Mouse (Mus musculus) c-Kit-positive CD71-negative TER-119-negative erythroid progenitor cells, embryonic 14.5 days (primary cell): Measurements from ENCODE around the gene Dbndd2.

ENCODE experiments used
- DNase-seq: peaks from one replicate; pipeline ENCODE4 v3.0.0-alpha.2; 2013; ENCODE audit warnings: low read depth

The Dbndd2 gene

DNA sequence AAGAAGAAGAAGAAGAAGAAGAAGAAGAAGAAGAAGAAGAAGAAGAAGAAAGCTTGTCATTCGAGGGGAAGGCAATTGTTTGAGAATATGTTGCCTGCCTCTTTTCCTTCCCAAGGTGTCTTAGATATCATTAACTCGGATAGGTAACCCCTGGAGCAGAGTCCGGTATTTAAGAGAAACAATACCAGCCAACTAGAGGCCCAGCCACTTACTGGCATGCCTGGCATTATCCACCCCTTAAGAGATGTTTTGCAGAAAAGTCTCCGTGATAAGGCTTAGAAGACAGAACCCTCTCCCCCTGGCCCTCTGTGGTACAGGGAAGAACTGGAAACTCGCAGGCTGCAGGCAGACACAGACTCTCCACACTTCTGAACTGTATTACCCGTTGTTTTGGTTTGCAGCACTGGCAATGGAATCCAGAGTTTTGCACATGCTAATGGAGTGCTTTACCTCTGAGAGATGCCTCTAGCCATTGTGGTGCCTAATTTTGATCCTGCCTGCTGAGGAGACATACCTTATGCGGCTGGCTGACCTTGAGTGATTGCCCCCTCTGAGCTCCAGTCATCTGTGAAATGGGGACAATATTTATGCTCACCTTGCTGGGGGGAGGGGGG, 31.9 kb upstream of the Dbndd2 start:
- DNase-seq, result no peak

DNA sequence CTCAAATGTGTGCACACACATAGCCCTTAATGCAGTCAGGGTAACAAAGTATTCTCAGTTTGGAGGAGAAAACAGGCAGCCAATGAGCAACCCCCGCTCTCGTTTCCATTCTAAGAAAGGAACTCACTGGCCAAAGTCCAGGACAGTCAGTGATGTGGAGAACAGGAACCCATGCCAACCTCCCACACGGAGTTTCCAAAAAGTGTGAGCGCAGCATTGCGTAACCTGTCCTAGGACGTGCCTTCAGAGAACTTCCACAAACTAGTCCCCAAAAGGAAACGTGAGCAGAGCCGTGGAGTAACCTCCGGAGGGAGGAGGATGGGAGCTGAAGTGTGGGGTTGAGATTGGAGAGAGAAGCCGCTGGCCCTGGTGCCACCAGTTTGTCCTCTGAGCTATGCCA, 31.1 kb upstream of the Dbndd2 start:
- DNase-seq, result no peak

DNA sequence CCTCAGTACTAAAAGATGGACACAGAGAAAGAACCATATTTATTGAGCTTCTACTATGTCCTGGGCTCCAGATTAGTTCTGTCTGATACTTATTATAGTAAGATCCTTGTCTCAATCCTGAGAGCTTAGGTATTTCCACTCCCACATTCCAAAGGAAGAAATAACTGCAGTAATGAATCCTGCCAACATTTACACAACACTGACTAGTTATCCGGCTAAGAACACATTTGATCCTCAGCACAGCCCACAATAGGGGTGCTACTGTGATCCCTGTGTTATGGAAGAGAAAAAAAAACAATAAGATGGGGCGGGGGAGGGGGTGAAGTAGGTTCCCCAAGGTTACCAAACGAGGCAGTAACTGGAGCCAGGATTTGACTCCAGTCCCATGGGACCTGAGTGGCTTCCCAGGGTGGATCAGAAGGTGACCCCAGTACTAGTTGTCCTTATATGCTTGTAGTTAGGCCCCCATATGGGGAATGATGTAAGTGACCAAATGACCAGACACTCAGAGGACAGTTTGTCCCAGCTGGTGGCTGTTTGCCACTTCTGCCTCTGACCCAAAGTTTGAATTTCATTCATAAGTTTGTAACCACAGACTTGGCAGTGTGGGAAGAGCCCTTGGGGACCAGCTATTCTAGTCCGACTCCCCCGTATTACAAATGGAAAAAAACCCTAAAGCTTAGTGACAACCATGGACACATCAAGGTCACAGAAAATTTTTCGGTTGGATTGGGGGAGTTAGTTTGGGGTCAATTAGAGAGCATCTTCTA, 30.3 kb upstream of the Dbndd2 start:
- no peak for DNase-seq

DNA sequence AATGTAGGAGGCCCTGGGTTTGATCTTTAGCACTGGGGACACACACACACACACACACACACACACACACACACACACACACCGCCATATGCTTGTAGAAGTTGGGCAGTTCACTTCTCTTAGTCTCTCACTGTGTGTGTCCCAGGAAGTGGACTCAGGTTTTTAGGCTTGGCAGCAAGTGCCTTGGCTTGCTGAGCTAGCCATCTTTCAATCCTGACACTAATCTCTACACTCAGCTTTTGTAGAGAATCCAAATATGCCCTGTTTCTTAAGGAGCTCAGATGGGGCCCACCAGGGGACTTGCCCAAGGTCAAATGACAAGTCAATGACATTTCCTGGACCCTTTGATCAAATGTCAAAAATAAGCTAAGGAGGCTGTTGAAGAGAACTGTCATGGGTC, 29.5 kb upstream of the Dbndd2 start:
- no peak for DNase-seq

DNA sequence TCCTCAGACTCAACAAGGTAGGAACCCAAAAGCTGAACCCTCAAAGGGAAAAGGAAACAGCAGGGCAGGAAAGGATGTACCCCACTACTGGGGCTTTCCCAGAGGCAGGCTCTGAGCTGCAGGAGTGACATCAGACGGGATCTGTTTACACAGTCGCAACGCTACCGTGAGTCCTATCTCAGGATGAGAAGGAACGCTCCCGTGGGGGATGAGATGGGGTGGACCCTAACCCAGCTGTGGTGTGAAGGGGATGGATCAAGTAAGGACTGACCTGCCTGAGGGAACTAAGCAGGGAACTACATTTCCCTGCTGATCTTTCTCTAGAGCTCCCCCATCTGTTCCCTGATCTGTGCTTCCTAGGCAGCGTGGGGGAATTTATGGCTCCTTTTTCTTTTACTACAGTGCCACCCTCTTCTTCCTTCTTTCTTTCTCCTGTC, 29.0 kb upstream of the Dbndd2 start, which contains the start of gene Sys1:
Gene Sys1 (plus strand): TSS at position 101 of the 437 bp plus-strand sequence.
- DNase-seq, result no peak

DNA sequence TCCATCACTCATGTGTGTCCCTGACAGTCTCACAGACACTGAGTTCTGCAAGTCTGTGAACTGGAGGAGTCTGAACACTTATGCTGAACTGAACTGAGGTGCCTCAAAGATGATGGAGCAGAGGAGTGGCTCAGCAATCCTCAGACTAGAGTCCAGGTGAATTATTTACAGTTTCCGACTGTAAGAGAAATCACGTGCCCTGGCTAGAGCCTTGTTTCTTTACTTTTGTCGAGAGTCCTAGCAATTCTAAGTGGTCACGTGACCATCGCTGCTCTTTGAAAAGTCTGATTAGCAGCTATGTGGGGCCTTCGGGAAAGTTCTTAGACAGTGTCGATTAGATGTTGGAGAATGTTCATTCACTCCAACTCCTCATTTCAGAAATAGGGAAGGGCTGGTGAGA, 28.0 kb upstream of the Dbndd2 start:
- no peak for DNase-seq

DNA sequence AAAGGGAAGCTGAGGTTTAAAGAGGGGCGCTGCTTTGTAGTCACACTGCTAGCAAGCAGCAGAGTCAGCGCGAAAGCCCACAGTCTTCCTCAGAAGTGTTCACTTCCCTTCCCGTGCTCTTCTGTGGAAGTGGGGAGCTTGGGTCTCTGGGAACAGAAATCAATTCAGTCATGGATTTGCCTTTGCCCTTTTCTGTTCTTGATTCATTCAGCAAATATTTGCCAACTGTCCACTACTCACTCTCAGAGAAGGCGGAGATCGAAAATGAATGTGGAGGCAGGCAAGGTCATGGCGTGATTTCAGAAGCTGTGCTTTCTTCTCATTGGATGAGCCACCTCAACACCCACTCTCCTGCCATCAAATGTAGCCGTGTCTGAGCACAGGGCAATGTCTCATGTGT, 27.4 kb upstream of the Dbndd2 start:
- no peak for DNase-seq

DNA sequence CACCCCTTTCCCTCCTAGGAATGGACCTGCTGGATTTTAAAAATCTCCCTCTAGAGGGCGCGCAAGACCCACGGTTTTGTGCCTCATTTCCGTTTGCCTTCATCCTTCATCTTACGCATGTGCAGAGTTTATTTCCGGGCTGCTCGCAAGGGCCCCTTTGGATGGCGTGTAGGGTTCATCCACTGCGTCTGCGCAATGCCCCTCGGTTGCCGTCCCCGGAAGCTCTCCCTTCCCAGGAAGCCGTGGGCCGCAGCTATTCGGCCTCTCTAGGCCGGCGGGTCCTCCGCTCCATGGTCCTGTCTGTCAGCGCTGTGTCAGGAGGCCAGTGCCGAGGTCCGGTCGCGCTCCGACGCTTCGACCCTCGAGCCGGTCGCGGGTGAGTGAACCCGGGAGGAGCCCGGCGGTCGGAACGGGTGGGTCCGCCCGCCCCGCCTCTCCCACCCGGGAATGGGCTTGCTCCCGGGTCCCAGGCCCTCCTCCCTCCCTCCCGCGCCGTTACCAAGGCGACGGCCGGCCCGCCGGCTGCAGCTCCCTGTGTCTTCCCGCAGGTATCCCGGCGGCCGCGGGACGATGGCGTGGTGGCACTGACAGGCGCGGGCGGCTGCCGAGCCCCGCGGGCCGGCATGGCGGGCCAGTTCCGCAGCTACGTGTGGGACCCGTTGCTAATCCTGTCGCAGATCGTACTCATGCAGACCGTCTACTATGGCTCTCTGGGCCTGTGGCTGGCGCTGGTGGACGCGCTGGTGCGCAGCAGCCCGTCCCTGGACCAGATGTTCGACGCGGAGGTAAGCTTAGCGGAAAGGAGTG, 25.0 kb upstream of the Dbndd2 start, which contains the start of gene Gm20458:
Gene Gm20458 (plus strand): TSS at position 223 of the 807 bp plus-strand sequence.
- peak; percentile 96 for DNase-seq

DNA sequence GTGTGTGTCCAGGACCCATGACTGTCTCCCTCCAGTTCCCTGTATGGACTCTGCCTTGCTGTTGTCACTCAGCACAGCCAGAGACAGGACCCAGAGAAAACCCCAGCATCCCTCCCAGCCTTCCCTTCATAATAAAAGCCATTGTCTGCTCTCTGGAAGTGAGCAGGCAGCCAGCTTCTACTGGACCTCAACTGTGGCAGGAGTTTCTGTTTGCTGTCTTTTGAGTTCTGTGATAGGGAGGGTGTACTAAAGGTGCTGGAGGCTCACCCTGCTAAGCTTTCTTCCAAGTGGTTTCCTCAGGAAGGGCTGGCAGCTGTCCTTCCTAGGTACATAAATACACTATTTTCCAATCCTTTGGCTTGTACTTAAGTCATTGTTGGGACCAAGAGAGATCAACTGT, 20.7 kb upstream of the Dbndd2 start:
- DNase-seq, result no peak

DNA sequence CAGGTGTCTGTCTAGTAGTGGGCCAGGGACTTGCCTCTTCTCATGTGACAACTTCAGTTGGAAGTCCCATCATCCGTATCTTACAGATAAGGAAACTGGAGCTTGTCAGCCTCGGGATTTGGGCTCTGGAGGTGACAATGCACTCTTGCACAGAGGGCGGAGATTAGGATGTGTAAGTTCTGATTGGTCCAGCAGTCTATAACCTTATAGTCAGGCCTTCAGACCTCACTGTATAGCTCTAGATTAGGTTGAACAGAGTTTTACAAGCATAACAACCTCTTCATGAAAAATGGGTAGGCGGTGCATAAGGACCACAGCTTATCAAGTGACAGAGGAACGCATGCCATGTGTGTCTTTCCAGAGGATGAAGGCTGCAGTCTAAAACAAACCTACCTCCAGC, 19.1 kb upstream of the Dbndd2 start:
- DNase-seq, result no peak

DNA sequence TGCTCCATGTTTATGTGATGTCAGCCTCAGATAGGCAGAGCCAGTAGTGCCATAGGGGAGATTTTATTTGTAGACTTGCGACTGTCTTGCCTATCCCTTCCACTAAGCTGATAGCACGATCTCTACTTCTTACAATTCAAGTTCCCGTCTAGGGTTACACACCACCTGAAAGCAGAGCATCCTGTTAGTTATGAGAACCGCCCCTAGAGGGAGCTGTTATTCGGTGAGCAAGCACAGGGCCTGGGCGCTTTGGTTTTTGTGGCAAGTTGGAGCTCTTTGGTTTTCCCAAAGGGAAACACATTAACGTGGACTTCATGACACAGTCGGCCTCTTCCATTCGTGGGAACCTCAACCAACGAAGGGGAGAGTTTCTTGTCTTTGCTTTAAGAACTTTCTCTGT, 15.7 kb upstream of the Dbndd2 start:
- peak; percentile 60 for DNase-seq

DNA sequence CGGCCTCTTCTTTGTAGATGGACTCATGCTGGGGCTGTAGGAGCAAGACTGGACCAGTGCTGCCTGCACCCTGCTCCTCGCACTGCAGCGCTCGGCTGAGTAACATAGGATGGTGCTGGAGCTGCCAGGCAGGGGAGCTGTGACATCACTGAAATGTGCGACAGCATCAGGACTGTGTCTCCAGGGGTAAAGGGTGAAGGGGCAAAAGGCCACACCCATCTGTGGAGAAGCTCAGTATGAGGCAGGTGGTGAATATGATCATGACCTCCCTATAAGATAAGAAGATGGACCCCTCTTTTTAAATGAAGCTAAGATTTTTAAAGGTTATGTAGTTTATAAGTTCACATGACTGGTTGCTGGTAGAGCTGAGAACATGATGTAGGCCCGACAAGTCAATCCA, 12.3 kb upstream of the Dbndd2 start, which contains the start of gene Trp53tg5:
Gene Trp53tg5 (minus strand): TSS at position 101 of the 400 bp plus-strand sequence.
- no peak for DNase-seq

DNA sequence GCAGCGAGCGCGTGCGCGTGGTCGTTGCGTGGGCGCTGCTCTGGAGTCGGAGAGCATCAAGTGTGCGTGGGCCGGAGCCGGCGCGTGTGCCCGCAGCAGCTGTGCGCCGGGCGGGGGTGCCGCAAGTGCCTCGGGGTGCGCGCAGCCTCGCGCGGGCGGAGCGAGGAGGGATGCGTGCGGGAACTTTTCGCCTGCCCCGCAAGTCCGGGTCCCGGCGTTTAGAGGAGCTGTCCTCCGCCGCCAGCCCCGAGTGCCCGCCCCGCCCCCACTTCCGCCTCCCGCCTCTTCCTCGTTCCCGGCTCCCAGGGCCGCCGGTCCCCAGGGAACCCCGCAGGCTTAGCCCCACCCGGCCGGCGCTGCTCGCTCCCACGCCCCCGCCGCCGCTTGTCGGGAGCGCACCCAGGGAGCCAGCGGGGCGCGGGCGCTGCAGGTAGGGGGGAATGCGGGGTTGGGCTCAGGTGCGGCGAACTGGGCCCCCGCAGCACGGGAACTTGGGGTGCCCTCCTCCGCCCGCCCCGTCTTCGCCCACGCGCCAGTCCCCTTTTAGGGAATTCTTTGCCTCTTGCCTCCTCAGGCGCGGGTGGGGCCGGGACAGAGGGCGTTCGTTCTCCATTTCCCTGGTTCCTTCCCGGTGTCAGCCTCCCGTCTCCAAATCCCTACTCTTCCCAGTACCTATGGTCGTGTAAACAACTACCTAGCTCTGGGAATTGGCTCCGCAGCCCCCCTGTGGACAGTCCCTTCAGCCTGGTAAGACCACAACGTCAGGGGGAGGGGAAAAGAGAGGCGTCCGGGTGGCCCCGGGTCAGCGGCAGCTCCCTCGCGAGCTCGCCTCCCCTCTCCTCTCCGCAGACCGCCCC, 580 bp downstream of the Dbndd2 start:
- no peak for DNase-seq

DNA sequence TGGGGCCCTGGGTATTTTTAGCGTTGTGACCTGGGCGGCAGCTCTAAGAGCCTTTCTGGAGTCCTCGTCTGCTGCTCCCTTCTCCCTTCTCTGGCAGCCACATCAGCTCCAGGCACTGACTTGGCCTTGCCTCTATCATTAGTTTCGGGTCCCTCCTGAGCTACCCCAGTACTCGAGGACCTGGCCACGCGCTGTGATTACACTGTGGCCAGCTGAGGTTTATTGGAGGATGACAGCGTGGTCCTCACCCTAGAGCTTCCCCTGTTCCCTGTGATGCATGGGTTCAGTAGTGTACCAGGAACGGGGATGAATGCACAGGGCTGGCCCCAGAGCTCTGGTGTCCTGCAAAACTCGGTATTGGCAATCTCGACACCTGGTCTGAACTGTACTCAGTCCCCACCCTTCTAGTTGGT, 1.2 kb downstream of the Dbndd2 start:
- DNase-seq, result no peak

DNA sequence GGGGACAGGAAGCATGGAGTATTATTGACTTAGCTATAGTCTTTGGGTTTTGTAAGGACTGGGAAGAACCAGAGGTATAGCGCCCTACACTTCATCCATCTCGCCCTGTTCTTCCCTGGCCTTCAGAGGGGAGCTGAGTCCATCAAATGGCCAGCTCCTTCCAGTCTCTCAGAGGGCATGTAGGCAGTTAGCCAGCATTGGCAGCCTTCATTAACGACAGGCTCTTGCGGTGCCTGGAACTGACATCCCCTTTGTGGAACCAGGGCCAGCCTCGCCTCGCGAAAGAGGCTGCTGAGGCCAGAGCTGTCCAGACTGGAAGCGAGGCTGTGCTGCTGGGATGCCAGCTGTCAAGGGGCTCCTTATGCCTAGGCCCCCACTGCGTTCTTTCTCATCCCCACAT, 1.9 kb downstream of the Dbndd2 start:
- no peak for DNase-seq

DNA sequence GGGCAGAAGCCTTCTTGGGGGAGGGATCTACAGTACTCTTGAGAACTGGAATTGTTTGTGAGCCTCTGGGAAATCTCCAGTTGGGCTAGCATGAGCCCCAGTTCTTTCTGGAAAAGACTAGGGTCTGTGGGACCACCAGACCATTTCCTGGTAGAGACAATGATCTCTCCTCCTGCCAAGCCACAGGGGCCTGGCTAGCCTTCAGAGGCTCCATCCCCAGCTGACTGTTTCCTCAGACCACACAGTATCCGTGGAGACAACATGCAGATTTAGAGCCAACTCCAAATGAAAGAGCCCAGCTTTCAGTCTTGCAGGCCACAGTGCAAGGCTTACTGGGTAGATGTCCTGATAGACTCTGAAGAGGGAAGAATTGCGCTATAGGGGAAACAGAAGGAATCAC, 8.2 kb downstream of the Dbndd2 start:
- DNase-seq, result no peak

DNA sequence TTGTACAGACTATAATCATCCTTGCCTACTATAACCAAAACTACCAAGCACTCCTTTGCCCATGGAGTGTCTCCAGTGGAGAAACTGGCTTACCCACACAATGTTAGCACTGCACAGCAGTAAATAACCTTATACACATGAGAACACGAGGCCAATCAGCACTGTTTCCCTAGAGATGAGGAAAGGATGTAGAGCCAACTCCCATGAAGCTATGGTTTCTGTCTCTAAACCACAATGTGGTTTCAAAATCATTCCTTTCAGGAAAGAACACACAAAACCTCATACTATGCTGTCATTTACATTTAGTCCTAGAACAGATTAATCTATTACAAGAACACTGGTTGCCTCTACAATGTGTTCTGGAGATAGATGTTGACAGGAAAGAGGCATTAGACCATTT, 10.4 kb downstream of the Dbndd2 start:
- DNase-seq, result no peak

DNA sequence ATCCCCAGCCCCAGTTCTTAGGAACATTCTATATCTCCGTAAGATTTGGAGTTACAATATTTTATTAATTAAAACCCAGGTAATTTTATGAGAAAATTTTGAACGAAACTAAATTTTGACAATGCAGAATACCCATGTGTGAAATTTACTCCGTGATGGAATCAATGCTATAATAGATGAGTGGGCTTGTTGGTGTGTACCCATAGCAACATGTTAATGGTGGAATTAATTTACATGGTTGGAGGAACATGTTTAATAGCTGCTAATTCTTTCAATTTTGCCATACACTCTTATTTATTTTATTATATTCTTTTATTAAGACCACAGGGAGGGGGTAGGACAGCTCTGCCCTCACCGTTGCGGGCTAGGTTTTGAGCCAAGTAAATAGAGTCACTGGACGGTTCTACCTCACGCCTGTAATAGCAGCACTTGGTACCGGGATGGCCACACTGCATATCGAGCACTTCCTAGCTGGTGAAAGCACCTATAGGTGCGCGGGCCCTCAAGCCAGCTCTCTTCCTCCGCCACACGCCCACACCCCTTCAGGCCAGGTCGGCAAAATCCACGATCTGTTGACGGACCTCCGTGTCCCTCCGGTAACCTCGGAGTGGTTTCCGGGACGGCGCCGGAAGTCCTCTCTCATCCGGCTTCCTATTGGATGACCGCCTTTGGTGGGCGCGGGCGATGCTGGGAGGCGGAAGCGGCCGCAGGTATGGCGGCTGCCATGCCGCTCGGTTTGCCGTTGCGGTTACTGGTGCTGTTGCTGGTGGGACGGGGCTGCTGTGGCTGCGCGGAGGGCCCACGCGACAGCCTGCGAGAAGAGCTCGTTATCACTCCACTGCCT, 11.2 kb downstream of the Dbndd2 start, which contains the start of gene Pigt:
Gene Pigt (plus strand): TSS at position 674 of the 844 bp plus-strand sequence.
- peak; percentile 72 for DNase-seq

DNA sequence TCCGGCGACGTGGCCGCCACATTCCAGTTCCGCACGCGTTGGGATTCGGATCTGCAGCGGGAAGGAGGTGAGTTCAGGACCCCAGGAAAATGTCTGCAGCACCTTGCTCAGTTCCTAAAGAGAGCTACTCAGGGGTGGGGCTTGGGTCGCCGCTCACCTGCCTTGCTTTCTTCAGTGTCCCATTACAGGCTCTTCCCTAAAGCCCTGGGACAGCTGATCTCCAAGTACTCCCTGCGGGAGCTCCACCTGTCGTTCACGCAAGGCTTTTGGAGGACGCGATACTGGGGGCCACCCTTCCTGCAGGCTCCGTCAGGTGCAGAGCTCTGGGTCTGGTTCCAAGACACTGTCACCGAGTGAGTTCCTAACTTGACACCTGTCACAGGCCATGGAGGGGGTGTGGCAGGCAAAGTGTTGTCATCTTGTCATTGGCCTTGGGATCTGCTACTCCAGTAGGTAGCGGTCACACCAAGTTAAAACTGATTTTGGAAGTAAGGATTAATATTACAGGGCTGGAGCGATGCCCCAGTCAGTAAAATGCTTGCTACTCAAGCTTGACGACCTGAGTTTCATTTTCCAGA, 11.9 kb downstream of the Dbndd2 start:
- DNase-seq, result no peak

DNA sequence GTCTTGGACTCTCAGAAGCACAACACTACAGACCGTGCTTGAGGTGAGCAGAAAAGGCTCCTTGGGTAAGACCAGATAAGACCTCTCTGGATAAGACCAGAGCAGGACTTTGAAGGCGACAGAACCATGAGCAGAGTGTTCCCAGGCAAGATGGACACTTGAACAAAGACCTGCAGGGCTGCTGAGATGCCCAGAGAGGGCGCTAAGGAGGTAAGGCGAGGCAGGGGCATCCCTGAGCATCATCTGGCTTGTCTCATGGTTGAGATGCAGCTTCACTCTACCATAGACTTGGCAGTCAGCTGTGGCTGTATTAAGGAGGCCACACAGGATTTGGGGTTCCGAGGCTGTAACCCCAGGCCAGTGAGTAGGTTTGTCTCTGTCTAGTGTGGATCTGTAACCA, 13.4 kb downstream of the Dbndd2 start:
- DNase-seq, result no peak
